Mouse (Mus musculus): Measurements from ENCODE around the gene Borcs5. TPM values are rescaled to one million over a fixed set of nuclear protein-coding genes. Genes with fewer than 3 reads are reported as not detected.
A peak's percentile ranks its signal among the peaks of the same experiment; 100 is the strongest.
"Not testable (repeated sequence)": the region's sequence is repeated elsewhere in the genome, so short reads cannot be mapped to it uniquely, and the experiment has no call there.

Gene Borcs5
- polyA plus RNA-seq, 1 experiment from 2014 or later: 15.1 TPM

DNA sequence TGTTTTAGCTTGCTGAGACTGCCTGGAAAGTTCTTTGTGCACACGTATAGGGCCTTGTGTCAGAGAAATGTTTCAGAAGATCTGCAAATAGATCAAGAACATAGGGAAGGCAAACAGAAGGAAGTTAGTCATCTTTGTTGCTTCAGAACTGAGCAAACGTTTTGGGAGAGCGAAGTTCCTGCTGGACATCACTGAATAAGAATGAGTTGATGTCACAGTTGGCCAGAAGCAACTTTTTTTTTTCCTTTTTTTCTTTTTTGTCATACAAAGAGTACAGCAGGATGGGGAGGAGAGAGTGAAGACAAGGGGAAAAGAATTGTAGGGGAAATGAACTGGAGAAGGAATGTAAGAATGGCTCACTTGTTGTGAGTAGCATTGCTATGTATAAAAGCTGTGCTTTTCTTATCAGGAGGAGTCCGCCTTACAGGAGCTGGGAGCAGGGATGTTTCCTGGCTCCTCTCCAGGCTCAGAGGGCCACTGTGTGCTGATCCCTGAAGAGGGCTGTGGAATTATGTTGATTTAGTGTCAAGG, 31.6 kb downstream of the Borcs5 start:
- 43% methylated on average over 4 of the region's 4 CpGs for WGBS
- Histone ChIP-seq H3K9ac (ENCODE audit: low read length) (no peak overlapping the region), H3K4me3 (ENCODE audit: low read depth, low read length) (no peak overlapping the region), H3K9me3 (ENCODE audit: control insufficient read depth, low read length) (no peaks in the 10 kb centered on the region), H3K27me3 (replicated peaks; ENCODE audit: control insufficient read depth, insufficient read depth, low read length) (no peaks in the 10 kb centered on the region), H3K4me1 (replicated peaks; ENCODE audit: control insufficient read depth, insufficient read depth, low read length) (no peaks in the 10 kb centered on the region), H3K27ac (ENCODE audit: low read depth) (no peak overlapping the region), H3K4me2 (ENCODE audit: low read length) (no peak overlapping the region), H3K36me3 (ENCODE audit: control insufficient read depth, insufficient read depth, low read length) (no peaks in the 10 kb centered on the region)
- DNase-seq (ENCODE audit: low spot score) (no peak), ATAC-seq (replicated peaks; ENCODE audit: low FRiP score, low TSS enrichment, low read depth) (no peak)

DNA sequence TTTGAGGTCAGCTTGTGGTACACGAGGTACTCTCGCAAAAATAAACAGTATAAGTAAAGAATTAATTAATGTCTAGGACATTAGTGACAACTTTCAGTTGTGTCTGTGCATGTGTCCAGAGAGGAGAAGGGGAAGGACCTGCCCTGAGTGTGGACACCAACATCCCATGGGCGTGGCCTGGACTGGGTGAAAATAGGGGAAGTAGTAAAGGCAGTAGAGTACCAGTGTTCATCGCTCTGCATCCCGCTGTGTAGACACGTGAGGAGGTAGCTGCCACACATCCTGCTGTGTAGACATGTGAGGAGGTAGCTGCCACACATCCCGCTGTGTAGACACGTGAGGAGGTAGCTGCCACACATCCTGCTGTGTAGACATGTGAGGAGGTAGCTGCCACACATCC, 34.4 kb downstream of the Borcs5 start:
- DNase-seq (ENCODE audit: low spot score); H3K27ac ChIP-seq (ENCODE audit: low read depth); ATAC-seq (replicated peaks; ENCODE audit: low FRiP score, low TSS enrichment, low read depth); H3K4me1 ChIP-seq (replicated peaks; ENCODE audit: control insufficient read depth, insufficient read depth, low read length); H3K9me3 ChIP-seq (ENCODE audit: control insufficient read depth, low read length); H3K4me2 ChIP-seq (ENCODE audit: low read length); H3K9ac ChIP-seq (ENCODE audit: low read length); H3K4me3 ChIP-seq (ENCODE audit: low read depth, low read length); H3K36me3 ChIP-seq (ENCODE audit: control insufficient read depth, insufficient read depth, low read length); H3K27me3 ChIP-seq (replicated peaks; ENCODE audit: control insufficient read depth, insufficient read depth, low read length): not testable (repeated sequence)
- 89% methylated on average over 8 of the region's 8 CpGs for WGBS

DNA sequence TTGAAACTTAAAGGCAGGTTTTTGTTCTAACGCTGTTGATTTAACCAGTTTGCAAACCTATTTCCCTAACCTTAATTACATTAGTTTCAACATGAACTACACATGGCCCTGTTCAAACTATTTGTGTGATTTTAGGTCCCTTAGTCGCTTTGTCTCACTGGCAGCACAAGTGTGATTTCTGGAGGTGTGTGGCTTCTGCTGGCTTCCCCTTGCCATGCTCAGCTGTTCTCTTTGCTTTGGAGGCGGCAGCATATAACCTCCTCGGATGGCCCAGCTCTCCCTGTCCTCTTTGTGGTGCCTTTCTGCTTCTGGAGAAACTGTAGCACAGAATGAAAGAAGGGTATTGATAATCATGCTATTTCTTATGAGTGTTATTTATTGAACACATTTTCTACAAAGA, 38.2 kb downstream of the Borcs5 start:
- Histone ChIP-seq H3K27ac (ENCODE audit: low read depth) (no peak overlapping the region), H3K36me3 (ENCODE audit: control insufficient read depth, insufficient read depth, low read length) (no peaks in the 10 kb centered on the region), H3K27me3 (replicated peaks; ENCODE audit: control insufficient read depth, insufficient read depth, low read length) (no peaks in the 10 kb centered on the region), H3K4me3 (ENCODE audit: low read depth, low read length) (no peak overlapping the region), H3K9me3 (ENCODE audit: control insufficient read depth, low read length) (no peaks in the 10 kb centered on the region), H3K4me1 (replicated peaks; ENCODE audit: control insufficient read depth, insufficient read depth, low read length) (no peaks in the 10 kb centered on the region; the same call in 1 of the 2 replicates), H3K9ac (ENCODE audit: low read length) (no peak overlapping the region), H3K4me2 (ENCODE audit: low read length) (no peak overlapping the region)
- ATAC-seq (replicated peaks; ENCODE audit: low FRiP score, low TSS enrichment, low read depth): 0 out of 2 replicates have a peak, but pooled peaks have one; percentile 21
- 64% methylated on average over 4 of the region's 4 CpGs for WGBS
- no peak for DNase-seq (ENCODE audit: low spot score)

DNA sequence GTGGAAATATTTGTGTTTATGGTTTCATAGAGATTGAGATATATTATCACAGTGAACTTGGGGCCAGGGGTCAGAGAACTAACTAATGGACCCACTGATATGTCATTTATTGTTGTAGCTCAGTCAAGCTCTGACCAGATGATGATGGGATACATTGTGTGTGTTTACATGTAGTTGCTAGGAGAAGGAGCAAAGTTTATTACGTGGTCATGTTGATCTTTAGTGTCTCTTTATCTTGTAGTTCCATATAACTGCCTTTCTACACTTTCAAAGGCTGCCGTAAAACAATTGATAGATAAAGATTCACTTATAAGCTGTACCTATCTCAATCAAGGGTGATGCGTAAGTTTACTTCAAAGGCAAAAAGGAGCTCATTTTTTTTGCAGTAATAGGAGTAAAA, 38.7 kb downstream of the Borcs5 start:
- H3K27me3 ChIP-seq (replicated peaks; ENCODE audit: control insufficient read depth, insufficient read depth, low read length): no peaks in the 10 kb centered on the region
- no peaks in the 10 kb centered on the region for H3K36me3 ChIP-seq (ENCODE audit: control insufficient read depth, insufficient read depth, low read length)
- no peak overlapping the region for H3K27ac ChIP-seq (ENCODE audit: low read depth)
- ATAC-seq (replicated peaks; ENCODE audit: low FRiP score, low TSS enrichment, low read depth) (peak; percentile 83), DNase-seq (ENCODE audit: low spot score) (no peak)
- H3K4me2 ChIP-seq (ENCODE audit: low read length): no peak overlapping the region
- no peak overlapping the region for H3K4me3 ChIP-seq (ENCODE audit: low read depth, low read length)
- no peak overlapping the region for H3K9ac ChIP-seq (ENCODE audit: low read length)
- H3K9me3 ChIP-seq (ENCODE audit: control insufficient read depth, low read length): no peaks in the 10 kb centered on the region
- WGBS: 48% methylated on average over 3 of the region's 3 CpGs
- H3K4me1 ChIP-seq (replicated peaks; ENCODE audit: control insufficient read depth, insufficient read depth, low read length): no peaks in the 10 kb centered on the region; the same call in 1 of the 2 replicates

DNA sequence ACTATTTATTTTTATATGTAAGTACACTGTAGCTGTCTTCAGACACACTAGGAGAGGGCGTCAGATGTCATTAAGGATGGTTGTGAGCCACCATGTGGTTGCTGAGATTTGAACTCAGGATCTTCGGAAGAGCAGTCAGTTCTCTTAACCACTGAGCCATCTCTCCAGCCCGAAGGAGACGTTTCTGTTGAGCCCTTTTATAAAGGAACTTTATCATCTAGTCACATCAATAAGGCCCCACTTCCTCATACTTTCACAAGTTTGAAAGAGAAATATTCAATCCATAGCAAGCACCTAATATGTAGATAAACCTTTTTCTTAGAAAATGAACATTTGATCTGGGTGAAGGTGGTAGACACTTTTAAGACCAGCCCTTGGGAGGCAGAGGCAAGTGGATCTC, 40.0 kb downstream of the Borcs5 start:
- H3K27me3 ChIP-seq (replicated peaks; ENCODE audit: control insufficient read depth, insufficient read depth, low read length); H3K4me2 ChIP-seq (ENCODE audit: low read length); H3K36me3 ChIP-seq (ENCODE audit: control insufficient read depth, insufficient read depth, low read length); H3K4me3 ChIP-seq (ENCODE audit: low read depth, low read length); H3K4me1 ChIP-seq (replicated peaks; ENCODE audit: control insufficient read depth, insufficient read depth, low read length); H3K9ac ChIP-seq (ENCODE audit: low read length); ATAC-seq (replicated peaks; ENCODE audit: low FRiP score, low TSS enrichment, low read depth); H3K9me3 ChIP-seq (ENCODE audit: control insufficient read depth, low read length); DNase-seq (ENCODE audit: low spot score); H3K27ac ChIP-seq (ENCODE audit: low read depth): not testable (repeated sequence)
- WGBS: 89% methylated on average over 4 of the region's 4 CpGs

GRCm38 (mm10) chr6:134684354-134684915, 45.1 kb downstream of the Borcs5 start:
- Histone ChIP-seq H3K4me3 (ENCODE audit: low read depth, low read length) (no peak overlapping the region), H3K9ac (ENCODE audit: low read length) (no peak overlapping the region), H3K27ac (ENCODE audit: low read depth) (no peak overlapping the region), H3K9me3 (ENCODE audit: control insufficient read depth, low read length) (no peaks in the 10 kb centered on the region), H3K4me1 (replicated peaks; ENCODE audit: control insufficient read depth, insufficient read depth, low read length) (no peaks in the 10 kb centered on the region), H3K4me2 (ENCODE audit: low read length) (no peak overlapping the region), H3K27me3 (replicated peaks; ENCODE audit: control insufficient read depth, insufficient read depth, low read length) (no peaks in the 10 kb centered on the region), H3K36me3 (ENCODE audit: control insufficient read depth, insufficient read depth, low read length) (no peaks in the 10 kb centered on the region)
- 61% methylated on average over 6 of the region's 6 CpGs for WGBS
- DNase-seq (ENCODE audit: low spot score) (no peak), ATAC-seq (replicated peaks; ENCODE audit: low FRiP score, low TSS enrichment, low read depth) (no peak; the same call in 1 of the 2 replicates)

DNA sequence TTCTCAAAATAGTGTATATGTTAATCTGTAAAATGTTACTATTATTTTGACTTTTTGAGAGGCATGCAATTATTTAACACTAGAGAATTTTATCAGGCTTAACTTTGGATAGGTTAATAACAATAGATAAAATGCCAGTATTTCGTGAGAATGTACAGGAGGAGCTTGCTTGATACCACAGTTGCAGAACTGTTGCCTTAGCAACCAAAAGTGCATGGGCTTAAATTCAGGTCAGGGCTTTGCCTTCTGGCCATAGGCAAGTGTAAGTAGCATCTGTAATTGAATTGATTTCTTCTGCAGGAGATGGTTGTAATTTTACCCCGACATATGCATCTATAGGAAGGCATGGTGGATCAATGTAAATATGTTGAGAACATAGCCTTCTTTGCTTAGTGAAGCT, 45.7 kb downstream of the Borcs5 start:
- Histone ChIP-seq H3K9ac (ENCODE audit: low read length) (no peak overlapping the region), H3K4me3 (ENCODE audit: low read depth, low read length) (no peak overlapping the region), H3K9me3 (ENCODE audit: control insufficient read depth, low read length) (no peaks in the 10 kb centered on the region), H3K4me2 (ENCODE audit: low read length) (no peak overlapping the region), H3K27me3 (replicated peaks; ENCODE audit: control insufficient read depth, insufficient read depth, low read length) (no peaks in the 10 kb centered on the region), H3K4me1 (replicated peaks; ENCODE audit: control insufficient read depth, insufficient read depth, low read length) (no peaks in the 10 kb centered on the region), H3K36me3 (ENCODE audit: control insufficient read depth, insufficient read depth, low read length) (no peaks in the 10 kb centered on the region), H3K27ac (ENCODE audit: low read depth) (no peak overlapping the region)
- WGBS: 66% methylated on average over 2 of the region's 2 CpGs
- no peak for DNase-seq (ENCODE audit: low spot score)
- ATAC-seq (replicated peaks; ENCODE audit: low FRiP score, low TSS enrichment, low read depth): no peak

GRCm38 (mm10) chr6:134685515-134685914, 46.2 kb downstream of the Borcs5 start:
- DNase-seq (ENCODE audit: low spot score) (no peak), ATAC-seq (replicated peaks; ENCODE audit: low FRiP score, low TSS enrichment, low read depth) (no peak)
- 86% methylated on average over 6 of the region's 6 CpGs for WGBS

DNA sequence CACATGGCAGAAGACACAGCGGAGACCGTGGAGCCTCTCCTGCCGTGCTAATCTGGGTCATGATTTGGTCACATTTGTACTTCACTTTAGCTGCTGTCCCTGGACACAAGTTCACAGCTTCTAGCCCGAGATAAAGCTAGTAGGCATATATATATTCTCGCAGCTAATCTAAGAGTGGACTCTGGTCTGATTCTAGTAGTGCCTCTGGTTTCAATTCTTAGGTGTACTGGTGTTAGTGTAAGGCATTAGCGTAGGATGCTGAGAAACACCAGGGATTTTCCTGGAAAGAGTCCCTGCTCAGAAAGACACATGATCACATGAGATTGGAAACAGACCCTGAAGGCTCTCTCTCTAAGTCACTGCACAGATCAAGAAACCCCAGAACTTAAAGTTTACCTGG, 55.2 kb downstream of the Borcs5 start:
- no peaks in the 10 kb centered on the region for H3K27me3 ChIP-seq (replicated peaks; ENCODE audit: control insufficient read depth, insufficient read depth, low read length)
- no peaks in the 10 kb centered on the region for H3K36me3 ChIP-seq (ENCODE audit: control insufficient read depth, insufficient read depth, low read length)
- no peak for DNase-seq (ENCODE audit: low spot score)
- H3K4me1 ChIP-seq (replicated peaks; ENCODE audit: control insufficient read depth, insufficient read depth, low read length): no peaks in the 10 kb centered on the region
- no peaks in the 10 kb centered on the region for H3K9me3 ChIP-seq (ENCODE audit: control insufficient read depth, low read length)
- no peak overlapping the region for H3K9ac ChIP-seq (ENCODE audit: low read length)
- H3K27ac ChIP-seq (ENCODE audit: low read depth): no peak overlapping the region
- no peak for ATAC-seq (replicated peaks; ENCODE audit: low FRiP score, low TSS enrichment, low read depth)
- 83% methylated on average over 6 of the region's 6 CpGs for WGBS
- no peak overlapping the region for H3K4me3 ChIP-seq (ENCODE audit: low read depth, low read length)
- no peak overlapping the region for H3K4me2 ChIP-seq (ENCODE audit: low read length)

More at GRCm38 (mm10) chr6:134685515-134685914, 46.2 kb downstream of the Borcs5 start:
- Histone ChIP-seq H3K27me3 (replicated peaks; ENCODE audit: control insufficient read depth, insufficient read depth, low read length) (no peaks in the 10 kb centered on the region), H3K4me1 (replicated peaks; ENCODE audit: control insufficient read depth, insufficient read depth, low read length) (no peaks in the 10 kb centered on the region), H3K4me2 (ENCODE audit: low read length) (no peak overlapping the region), H3K27ac (ENCODE audit: low read depth) (no peak overlapping the region), H3K36me3 (ENCODE audit: control insufficient read depth, insufficient read depth, low read length) (no peaks in the 10 kb centered on the region), H3K9me3 (ENCODE audit: control insufficient read depth, low read length) (no peaks in the 10 kb centered on the region), H3K4me3 (ENCODE audit: low read depth, low read length) (no peak overlapping the region), H3K9ac (ENCODE audit: low read length) (no peak overlapping the region)
